Mouse (Mus musculus) MEL (cell line): Measurements from ENCODE around the gene Foxc2.

Source experiments
- CTCF ChIP-seq, 3 experiments: IDR thresholded peaks in 2 of 3; conservative IDR thresholded peaks in 1 of 3; 2 replicates each; pipeline ENCODE4 v1.5.1; 2011 to 2012; ENCODE audit warnings: low read length in 3 of 3, low read depth in 2 of 3, mild to moderate bottlenecking in 2 of 3, improper control_type of control experiment in 1 of 3, inconsistent platforms in 1 of 3, mixed read lengths in 1 of 3, moderate library complexity in 1 of 3; ENCODE audit not compliant: control insufficient read depth in 1 of 3, insufficient read depth in 1 of 3, poor library complexity in 1 of 3, severe bottlenecking in 1 of 3
- GATA1 ChIP-seq: IDR thresholded peaks from 2 replicates; pipeline ENCODE4 v1.6.1; 2011; ENCODE audit warnings: low read depth, low read length, improper control_type of control experiment
- POLR2A ChIP-seq, 2 experiments: IDR thresholded peaks; 2 replicates each; pipeline ENCODE4 v1.6.1; 2011 to 2012; ENCODE audit warnings: low read length in 2 of 2, mild to moderate bottlenecking in 2 of 2, control low read depth in 1 of 2, improper control_type of control experiment in 1 of 2, low read depth in 1 of 2, moderate library complexity in 1 of 2; ENCODE audit not compliant: control insufficient read depth in 1 of 2, insufficient read depth in 1 of 2, poor library complexity in 1 of 2
- RAD21 ChIP-seq: IDR thresholded peaks from 2 replicates; pipeline ENCODE4 v1.6.1; 2011; ENCODE audit warnings: mild to moderate bottlenecking, low read depth, low read length, improper control_type of control experiment
- RCOR1 ChIP-seq: IDR thresholded peaks from 2 replicates; pipeline ENCODE4 v1.6.1; 2012; ENCODE audit warnings: low read depth, mild to moderate bottlenecking, inconsistent platforms, low read length, improper control_type of control experiment

DNA sequence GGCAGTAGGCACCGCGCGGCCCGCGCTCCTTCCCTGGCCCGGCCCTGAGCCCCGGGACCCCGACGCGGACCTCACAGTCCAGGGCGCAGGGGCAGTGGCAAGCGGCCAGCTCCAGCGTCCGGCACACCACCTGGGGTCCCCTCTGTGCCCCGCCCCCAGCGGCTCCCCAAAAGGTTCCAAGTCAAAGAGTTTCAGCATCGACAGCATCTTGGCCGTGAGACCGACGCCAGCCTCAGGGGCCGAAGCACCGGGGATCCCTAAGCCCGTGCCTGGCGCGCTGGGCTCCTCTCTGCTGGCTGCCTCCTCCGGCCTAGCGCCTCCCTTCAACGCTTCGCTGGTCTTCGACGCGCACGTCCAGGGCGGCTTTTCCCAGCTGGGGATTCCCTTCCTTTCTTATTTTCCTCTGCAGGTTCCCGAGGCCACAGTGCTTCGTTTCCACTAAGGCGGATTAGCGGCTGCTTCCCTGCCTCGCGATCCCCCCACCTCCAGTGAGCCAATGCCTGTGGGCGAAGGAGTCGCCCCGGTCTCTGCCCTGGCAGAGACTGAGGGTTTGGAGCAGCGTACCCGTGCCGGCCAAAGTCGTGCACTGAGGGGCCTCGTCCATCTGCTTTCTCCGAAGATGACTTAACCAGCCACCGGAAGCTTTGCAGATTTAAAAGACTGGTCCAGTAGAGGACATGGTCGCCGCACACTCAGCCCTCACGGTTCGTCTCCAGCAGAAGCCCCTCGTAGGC lies 12.7 kb downstream of the Foxc2 start:
- TF ChIP-seq GATA1 (no peak), CTCF (IDR thresholded peaks at IDR 0.05 in 2 of 3, conservative IDR thresholded peaks at IDR 0.05 in 1 of 3; ENCODE audit: control insufficient read depth in 1 of 3, insufficient read depth in 1 of 3, low read depth in 2 of 3, low read length in 3 of 3, poor library complexity in 1 of 3, severe bottlenecking in 1 of 3) (no peak), POLR2A (IDR thresholded peaks at IDR 0.05; ENCODE audit: control insufficient read depth in 1 of 2, insufficient read depth in 1 of 2, low read depth in 1 of 2, low read length in 2 of 2, poor library complexity in 1 of 2) (no peak), RAD21 (no peak), RCOR1 (no peak)
